Mouse (Mus musculus) G1E (cell line): ENCODE results near the gene Cmbl.

Experiments used
- CTCF ChIP-seq: IDR thresholded peaks from 2 replicates; pipeline ENCODE4 v1.5.1; 2012; ENCODE audit warnings: low read depth, low read length, inconsistent platforms, mixed read lengths
- GATA1 ChIP-seq: IDR thresholded peaks from 2 replicates; pipeline ENCODE4 v1.6.1; 2012; ENCODE audit warnings: borderline replicate concordance, low read length, inconsistent platforms, mixed read lengths
- GATA2 ChIP-seq: IDR thresholded peaks from 2 replicates; pipeline ENCODE4 v1.6.1; 2012; ENCODE audit warnings: low read depth, low read length, inconsistent platforms, borderline replicate concordance
- POLR2AphosphoS5 ChIP-seq: IDR thresholded peaks from 2 replicates; pipeline ENCODE4 v1.6.1; 2012; ENCODE audit warnings: low read depth, low read length, inconsistent platforms; ENCODE audit not compliant: insufficient replicate concordance
- TAL1 ChIP-seq: conservative IDR thresholded peaks from 2 replicates; pipeline ENCODE4 v1.6.1; 2012; ENCODE audit warnings: low read depth, low read length, inconsistent platforms, mixed read lengths

- TF ChIP-seq TAL1 (no peak), CTCF (no peak), GATA1 (no peak), GATA2 (no peak), POLR2AphosphoS5 (no peak)
Measured at GRCm38 (mm10) chr15:31606821-31607220, 41.6 kb downstream of the Cmbl start.
